In the genomic region with DNA sequence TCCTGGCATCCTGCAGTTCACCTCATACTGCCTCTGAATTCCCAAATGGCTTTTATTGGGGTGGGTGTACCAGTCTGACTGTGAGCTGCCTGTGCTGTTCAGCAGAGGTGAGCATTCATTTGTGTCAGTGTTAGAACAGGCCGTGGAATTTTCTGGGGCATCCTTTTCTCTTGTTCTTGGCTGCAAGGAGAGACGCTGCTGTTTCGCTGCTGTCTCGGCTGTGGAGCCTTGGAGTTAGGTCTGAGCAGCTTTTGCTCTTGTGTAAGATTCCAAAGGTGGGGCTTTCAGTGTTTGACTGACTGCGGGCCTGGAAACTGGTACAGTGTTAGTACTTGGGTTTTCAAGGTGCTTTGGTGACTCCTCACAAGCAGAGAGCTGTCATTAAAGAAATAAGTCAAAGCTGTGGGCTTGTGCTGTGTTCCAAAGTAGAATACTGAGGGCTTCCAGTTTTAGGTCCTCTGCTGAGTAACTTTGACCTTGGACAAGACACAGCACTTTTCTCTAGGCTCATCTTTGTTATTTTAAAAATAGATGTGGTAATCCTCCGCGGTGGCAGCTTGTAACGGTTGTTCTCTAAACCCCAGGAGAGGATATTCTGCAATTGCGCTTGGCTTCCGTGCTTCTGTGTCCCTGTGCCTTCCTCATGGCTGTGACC, we compare ENCODE assay signal across 8 mouse cellular contexts. TPM values are rescaled to one million over a fixed set of nuclear protein-coding genes. Genes with fewer than 3 reads are reported as not detected.
DNase-seq lines count a peak whose midpoint lies in the region; ATAC-seq lines count a peak whose summit lies in the region.

No protein-coding gene starts in this region.

- H3K9me3 ChIP-seq in limb, embryonic 15.5 days, result no peaks in the 10 kb centered on the region
- H3K9me3 ChIP-seq in stomach, embryonic 14.5 days (ENCODE audit: control insufficient read depth, low read depth, low read length), result no peaks in the 10 kb centered on the region

- no peak overlapping the region for H3K4me3 ChIP-seq in limb, embryonic 15.5 days
- H3K4me3 ChIP-seq in stomach, embryonic 14.5 days (ENCODE audit: low read depth, low read length), result no peak overlapping the region

- H3K4me1 ChIP-seq in limb, embryonic 15.5 days, result peaks cover 32% of the 10 kb centered on the region
- peaks cover 30% of the 10 kb centered on the region; the same call in 1 of the 2 replicates for H3K4me1 ChIP-seq in stomach, embryonic 14.5 days (ENCODE audit: control insufficient read depth, insufficient read depth, low read length)

- whole genome bisulfite sequencing in limb, embryonic 15.5 days, result 63% methylated on average over 10 of the region's 10 CpGs
- 58% methylated on average over 10 of the region's 10 CpGs for WGBS in stomach, embryonic 14.5 days

- ATAC-seq in frontal cortex, adult (ENCODE audit: low TSS enrichment), result 0 out of 2 replicates have a peak, but pooled peaks have one; percentile 6
- ATAC-seq in limb, embryonic 15.5 days (ENCODE audit: insufficient number of reproducible peaks, low FRiP score, low TSS enrichment, low read depth), result no peak
- ATAC-seq in stomach, embryonic 14.5 days (ENCODE audit: insufficient number of reproducible peaks, insufficient read depth, low FRiP score, low read depth), result no peak
- no peak for ATAC-seq in monocyte, adult 5-6 weeks (replicated peaks; ENCODE audit: insufficient number of reproducible peaks, low FRiP score, low TSS enrichment, poor library complexity, severe bottlenecking)

- no peak for DNase-seq in frontal cortex, adult 2 months (ENCODE audit: extremely low spot score in 1 of 2, low spot score in 1 of 2)
- peak; percentile 50 for DNase-seq in adrenal gland, postnatal 10 days
- peak; percentile 38 to 43 for DNase-seq in heart, adult 9 months (ENCODE audit: low spot score in 2 of 2)
- DNase-seq in gastrocnemius, postnatal 25 days, result no peak

- no peak overlapping the region for H3K9ac ChIP-seq in limb, embryonic 15.5 days
- no peak overlapping the region for H3K9ac ChIP-seq in stomach, embryonic 14.5 days (replicated peaks; ENCODE audit: low read depth, low read length)

- H3K4me2 ChIP-seq in limb, embryonic 15.5 days, result 0 out of 2 replicates have a peak overlapping the region, but pooled peaks have one; percentile 0
- peak overlapping the region; percentile 85 for H3K4me2 ChIP-seq in stomach, embryonic 14.5 days (replicated peaks; ENCODE audit: low read depth, low read length)

- peaks cover 11% of the 10 kb centered on the region for H3K36me3 ChIP-seq in limb, embryonic 15.5 days
- no peaks in the 10 kb centered on the region; the same call in 1 of the 2 replicates for H3K36me3 ChIP-seq in stomach, embryonic 14.5 days (ENCODE audit: control insufficient read depth, insufficient read depth, low read length)

- no peaks in the 10 kb centered on the region for H3K27me3 ChIP-seq in limb, embryonic 15.5 days
- H3K27me3 ChIP-seq in stomach, embryonic 14.5 days (ENCODE audit: control insufficient read depth, insufficient read depth, low read length), result no peaks in the 10 kb centered on the region

- H3K27ac ChIP-seq in limb, embryonic 15.5 days, result no peak overlapping the region
- H3K27ac ChIP-seq in stomach, embryonic 14.5 days (ENCODE audit: low read length), result no peak overlapping the region

RNA-seq across cellular contexts. Expression of a gene that starts 3.7 kb away (rescaled TPM):
- polyA plus RNA-seq in frontal cortex, adult 2 months (2012; rRNA removed), result 157 and 162 TPM in 2 replicates
- 10 to 100 TPM; 40.0 to 62.6 TPM for total RNA-seq in adrenal gland, postnatal 10 days (2021)
- 21.9 and 28.4 TPM in 2 replicates for polyA plus RNA-seq in limb, embryonic 15.5 days (2015; fragmentation: Nextera tagmentation; extraction: Ambion mirVana)
- polyA plus RNA-seq in stomach, embryonic 14.5 days (2014; fragmentation: Nextera tagmentation; extraction: Ambion mirVana), result 36.9 and 37.7 TPM in 2 replicates
- 10 to 100 TPM; 49.9 to 57.5 TPM for total RNA-seq in gastrocnemius, postnatal 25 days (2021)
- total RNA-seq in monocyte, adult 5-6 weeks (2017), result 25.0 to 32.6 TPM (median 27.0 TPM) in 3 replicates

RNA-seq across cellular contexts. Expression of a gene that starts 17.7 kb away (rescaled TPM):
- 14.8 and 17.2 TPM in 2 replicates for polyA plus RNA-seq in frontal cortex, adult 2 months (2012; rRNA removed)
- 10 to 100 TPM; 13.3 to 16.4 TPM for total RNA-seq in adrenal gland, postnatal 10 days (2021)
- polyA plus RNA-seq in limb, embryonic 15.5 days (2015; fragmentation: Nextera tagmentation; extraction: Ambion mirVana), result 5.6 and 6.2 TPM in 2 replicates
- polyA plus RNA-seq in stomach, embryonic 14.5 days (2014; fragmentation: Nextera tagmentation; extraction: Ambion mirVana), result 5.4 and 6.8 TPM in 2 replicates
- 1 to 10 TPM; 6.5 to 8.5 TPM for total RNA-seq in gastrocnemius, postnatal 25 days (2021)
- total RNA-seq in monocyte, adult 5-6 weeks (2017), result 2.0 to 3.9 TPM (median 2.7 TPM) in 3 replicates

Comparison
In these comparisons a context has a peak if more than half of its experiments do, and no peak if none do; other contexts are left out.
1. DNase-seq: peak in adrenal gland, postnatal 10 days (single experiment) and heart, adult 9 months (2 of 2); none in frontal cortex, adult 2 months (0 of 2) and gastrocnemius, postnatal 25 days (single experiment).